Mouse (Mus musculus) gastrocnemius, postnatal 36 days (tissue): Measurements from ENCODE around the gene Erich3. TPM values are rescaled to one million over a fixed set of nuclear protein-coding genes. Genes with fewer than 3 reads are reported as not detected.

ENCODE experiments used
- DNase-seq, 2 experiments: peaks; one replicate each; pipeline ENCODE4 v3.0.0; 2022
- intact Hi-C: fragments of 180-260 bp; cut with DNase I; formaldehyde crosslinking; loops from one replicate; pipeline ENCODE4 v1.15.1; 2025
- total RNA-seq, 2 experiments: library from RNA; stranded (reverse); gene quantifications; 2 replicates each; pipeline ENCODE4 v1.2.3; 2021

Gene Erich3
- total RNA-seq, 2 experiments from 2014 or later, result not detected

DNA sequence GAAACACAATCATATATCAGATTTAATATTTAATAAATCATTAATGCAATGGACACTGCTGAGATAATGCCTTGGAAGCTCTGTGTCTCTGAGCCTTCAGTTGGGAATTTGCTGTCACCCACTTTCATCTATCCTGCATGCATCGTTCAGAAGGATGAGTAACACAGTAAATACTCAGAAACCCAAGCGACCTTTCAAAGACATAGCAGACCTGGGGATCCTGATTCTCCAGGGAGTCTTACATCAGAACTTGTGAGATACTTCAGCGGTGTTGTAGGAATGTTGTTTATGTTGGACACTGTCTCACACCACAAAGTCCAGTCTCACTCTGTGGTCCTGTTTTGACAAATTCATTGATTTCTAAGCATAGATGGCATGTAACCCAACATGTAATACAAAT, 97.4 kb downstream of the Erich3 start:
- no peak for DNase-seq
- intact Hi-C loops, result no loop called here

DNA sequence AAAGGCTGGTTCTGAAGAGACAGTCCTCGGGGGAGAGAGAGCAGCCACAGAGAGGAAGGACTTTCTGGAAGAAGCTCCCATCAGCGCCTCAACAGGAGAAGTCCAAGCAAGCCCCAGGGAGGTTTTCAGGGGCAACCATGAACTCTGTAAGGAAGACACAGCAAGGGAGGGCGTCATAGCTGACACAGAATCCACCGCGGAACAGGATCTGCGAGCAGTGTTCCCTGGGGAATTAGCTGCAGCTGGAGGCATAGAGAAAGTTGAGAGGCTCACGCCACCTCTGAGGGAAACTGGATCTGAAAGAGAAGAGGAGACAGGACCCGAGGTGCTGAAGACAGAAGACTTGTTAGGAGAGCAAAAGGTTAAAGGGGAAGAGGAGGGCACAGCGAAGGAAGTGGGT, 99.7 kb downstream of the Erich3 start:
- DNase-seq, result no peak
- intact Hi-C loops, result no loop called here

DNA sequence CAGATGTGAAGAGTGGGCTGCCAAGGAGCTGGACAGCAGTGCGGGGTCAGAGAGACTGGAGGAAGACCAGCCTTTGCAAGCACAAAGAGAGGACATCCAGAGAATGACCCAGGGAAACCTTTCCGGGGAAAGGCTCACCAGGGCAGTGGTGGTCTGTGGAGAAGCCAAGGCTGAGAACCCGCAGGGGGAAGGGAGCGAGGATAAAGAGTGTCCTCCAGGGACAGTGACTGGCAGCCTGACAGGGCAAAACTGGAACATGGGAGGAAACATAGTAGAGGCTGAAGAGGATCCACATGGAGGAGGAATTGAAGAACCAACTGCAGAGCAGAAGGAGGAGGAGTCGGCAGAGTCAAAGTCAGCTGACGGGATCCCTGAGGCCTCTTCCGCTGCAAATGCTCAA, 100.5 kb downstream of the Erich3 start:
- intact Hi-C loops, result no loop called here
- DNase-seq, result no peak

DNA sequence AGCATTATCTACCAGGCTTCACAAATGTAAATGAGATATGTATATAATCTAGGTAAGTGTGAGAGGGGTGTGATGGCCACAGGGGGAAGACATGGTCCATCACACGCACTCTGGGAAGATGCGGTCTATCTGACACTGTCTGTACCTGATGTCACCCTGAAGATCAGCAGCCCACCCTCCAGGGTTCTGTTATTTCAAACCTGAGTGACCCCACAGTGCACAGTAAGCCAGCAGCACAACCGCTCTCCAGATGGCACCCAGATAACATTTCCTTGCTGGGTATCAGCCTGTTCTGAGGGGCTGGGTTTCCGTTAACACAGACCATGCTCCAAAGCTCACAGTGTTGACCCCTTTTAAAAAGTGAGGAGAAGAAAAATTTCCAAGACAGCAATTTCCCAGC, 102.7 kb downstream of the Erich3 start:
- intact Hi-C loops, result no loop called here
- DNase-seq, result no peak

DNA sequence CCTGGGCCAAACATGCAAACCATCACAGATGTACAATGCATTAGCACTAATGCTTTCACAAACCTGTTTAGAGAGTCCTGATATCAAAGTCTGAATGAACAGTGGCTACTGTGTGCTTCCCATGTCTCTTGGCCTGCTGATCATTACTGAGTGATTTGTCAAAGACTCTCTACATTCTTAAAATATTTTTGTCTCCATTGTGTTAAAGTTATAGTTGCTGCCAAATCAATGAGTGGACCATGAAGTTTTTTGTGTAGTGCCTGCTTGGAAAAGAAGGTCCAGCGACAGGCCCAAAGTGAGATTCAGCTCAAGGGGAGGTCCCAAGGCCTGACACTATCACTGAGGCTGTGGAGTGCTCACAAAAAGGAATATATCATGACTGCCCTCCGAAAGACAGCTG, 108.0 kb downstream of the Erich3 start:
- DNase-seq, result no peak
- intact Hi-C loops, result no loop called here

DNA sequence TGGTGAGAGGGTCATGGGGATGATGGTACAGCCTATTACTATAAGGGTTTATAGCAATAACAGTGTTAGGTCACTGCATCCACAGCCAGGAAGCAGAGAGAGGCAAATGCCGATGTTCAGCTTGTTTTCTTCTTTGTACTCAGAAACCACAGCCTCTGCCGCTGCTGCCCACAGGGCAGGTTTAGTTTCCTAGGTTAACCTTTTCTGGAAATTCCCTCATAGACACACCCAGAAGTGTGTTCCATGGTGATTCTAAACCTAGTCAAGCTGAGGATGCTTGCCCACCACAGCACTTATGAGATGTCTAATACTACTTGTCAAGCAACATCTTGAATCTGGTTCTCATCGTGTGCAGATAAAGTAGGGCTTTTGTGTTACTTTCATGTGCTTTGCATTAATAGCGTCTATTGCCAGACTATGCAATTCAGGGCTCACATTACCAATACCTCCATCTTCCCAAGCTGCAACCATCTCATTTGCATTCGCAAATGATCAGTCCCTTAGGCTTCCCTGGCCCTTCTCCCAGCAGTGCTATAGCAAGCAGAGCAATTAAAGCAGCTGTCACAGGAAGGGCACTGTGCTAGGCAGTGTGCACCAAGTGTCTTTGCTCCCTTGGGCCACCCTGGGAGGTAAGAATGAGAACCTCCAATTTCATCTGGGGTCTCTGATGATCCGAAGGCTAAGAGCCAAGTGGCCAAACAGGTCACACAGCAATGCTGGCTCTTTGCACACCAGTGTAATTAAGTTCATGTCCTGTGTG, 115.4 kb downstream of the Erich3 start:
- no peak for DNase-seq
- intact Hi-C loops, result no loop called here

DNA sequence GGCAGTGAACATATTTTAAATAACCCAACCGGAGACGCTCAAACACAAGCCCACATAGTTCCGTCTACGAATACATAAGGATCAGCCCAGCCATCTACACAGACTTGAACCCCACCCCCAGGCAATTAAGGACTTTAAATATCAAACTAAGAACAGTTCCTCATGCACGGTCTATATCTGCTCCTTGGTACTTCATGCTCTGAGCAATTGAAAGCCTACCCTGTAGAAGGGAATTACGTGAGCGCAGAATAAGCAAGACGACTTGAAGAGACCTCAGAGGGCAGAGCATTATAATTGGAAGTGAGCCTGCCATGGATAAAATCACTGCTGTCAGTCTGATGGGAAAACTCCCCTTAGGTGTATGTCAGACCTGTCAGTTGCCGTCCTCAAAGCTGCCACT, 122.7 kb downstream of the Erich3 start:
- intact Hi-C loops, result no loop called here
- DNase-seq, result no peak

DNA sequence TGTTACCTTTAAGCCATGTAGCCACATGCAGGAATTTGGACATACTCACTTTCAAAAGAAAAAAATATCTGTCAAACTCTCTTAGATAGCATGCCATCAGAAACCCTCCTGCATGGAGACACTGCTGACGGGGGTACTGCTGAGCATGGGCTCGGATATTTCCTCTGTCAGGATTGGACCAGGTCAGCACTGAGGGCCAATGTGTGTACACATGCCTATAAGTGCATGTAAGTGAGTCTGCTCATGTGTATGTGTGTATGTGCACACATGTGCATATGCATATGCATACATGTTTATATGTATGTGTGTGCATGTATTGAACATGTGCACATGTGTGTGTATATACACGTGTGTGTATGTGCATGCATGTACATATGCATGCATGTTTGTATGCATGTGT, 124.0 kb downstream of the Erich3 start:
- no peak for DNase-seq
- intact Hi-C loops, result no loop called here

DNA sequence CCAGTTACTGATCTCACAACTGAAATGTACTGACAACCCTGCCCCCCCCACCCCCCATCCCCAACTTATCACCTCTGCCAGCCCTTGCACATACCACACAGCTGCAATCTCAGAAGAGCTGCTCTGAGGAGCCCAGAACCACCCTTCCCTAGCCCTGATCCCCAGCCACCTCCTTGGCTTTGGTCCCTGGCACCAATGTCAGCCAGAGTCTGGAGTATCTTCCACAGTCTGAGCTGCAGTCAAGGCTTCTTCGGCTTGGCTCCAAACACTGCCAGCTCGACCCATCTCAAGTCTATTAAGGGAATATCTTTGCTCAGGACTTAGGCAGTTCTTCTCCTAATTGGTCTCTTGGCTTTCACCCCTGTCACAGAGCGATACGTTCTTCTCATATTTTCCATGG, 129.9 kb downstream of the Erich3 start:
- no peak for DNase-seq
- intact Hi-C loops, result no loop called here

DNA sequence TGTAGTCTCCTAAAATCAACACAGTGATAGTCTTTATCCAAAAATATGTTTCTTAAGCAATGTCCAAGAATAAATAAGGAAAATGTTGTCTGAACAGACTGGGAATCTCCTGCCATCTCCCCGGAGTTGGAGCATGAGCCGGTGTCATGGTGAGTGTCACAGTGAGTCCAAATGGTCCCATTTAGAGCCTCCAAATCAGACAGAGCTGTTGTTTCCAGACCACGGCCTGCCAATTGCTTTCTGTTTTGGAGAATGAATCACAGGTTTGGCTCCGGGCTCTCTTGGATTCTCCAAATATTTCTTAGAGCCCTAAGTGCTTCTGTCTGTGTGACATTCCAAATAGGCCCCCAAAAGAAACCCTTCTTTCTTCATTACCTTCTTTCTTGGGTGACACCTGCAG, 135.1 kb downstream of the Erich3 start:
- DNase-seq, result no peak
- intact Hi-C loops, result no loop called here

DNA sequence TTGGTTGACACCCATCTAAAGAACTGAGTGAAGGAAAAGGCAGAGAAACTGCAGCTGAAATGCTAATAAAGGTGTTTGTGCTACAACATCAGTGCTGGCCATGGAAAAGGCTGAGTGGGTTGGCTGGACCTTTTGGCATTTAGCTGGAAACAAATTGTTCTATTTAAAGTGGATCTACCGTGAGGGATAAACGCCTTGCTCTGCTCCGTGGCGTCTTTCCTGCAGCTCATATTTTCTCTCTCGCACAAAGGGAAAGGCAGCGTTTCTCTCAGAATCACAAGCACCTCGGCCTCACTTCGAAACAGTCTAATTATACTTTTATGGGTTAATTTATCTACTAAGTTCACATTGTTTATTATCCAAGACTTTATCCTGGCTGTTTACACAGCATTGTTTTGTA, 136.8 kb downstream of the Erich3 start:
- intact Hi-C loops, result no loop called here

DNA sequence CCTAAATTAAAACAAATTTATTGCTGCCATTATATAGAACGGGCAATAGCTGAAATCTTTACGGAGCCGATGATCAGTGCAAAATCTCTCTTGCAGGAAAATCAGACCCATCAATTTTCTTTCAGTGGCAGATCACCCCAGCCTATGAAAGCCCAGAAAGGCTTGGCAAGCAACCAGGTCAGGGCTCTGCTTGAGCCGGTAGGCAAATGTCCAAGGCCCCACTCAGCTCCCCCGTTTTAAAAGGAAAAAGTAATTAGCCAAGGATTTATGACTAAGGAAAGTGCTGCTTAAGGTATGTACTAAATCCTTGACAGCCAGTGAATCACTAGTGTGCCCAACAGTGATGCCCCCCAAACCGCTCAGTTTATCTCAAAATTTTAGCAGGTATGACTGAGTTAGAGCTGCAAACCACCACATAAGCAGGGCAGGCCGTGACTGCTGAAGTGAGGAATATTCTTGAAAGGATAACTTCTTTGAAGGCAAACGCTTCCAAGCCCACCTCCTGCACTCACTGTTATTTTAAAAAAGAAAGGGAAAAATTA, 137.3 kb downstream of the Erich3 start:
- DNase-seq, result no peak
- intact Hi-C loops, result no loop called here

More for the DNA sequence above, 136.8 kb downstream of the Erich3 start:
- no peak for DNase-seq

DNA sequence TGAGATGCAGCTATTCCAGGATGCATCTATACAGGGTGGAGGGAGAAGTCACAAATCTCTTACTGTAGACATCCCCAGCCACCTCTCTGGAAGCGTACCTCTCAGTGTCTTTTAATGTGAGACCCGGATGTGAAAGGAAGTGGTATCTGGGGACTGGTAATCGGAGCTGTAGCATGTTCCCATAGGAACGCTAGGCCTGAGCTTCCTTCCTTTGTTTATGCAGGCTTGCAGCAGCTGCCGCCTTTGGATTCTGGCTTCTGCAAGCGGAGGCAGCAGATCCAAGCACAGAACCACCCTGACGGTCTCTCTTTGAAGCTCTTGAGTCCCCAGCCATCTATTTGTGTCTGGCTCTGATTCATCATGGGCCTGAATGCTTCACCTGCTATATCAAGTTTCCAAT, 143.0 kb downstream of the Erich3 start:
- intact Hi-C loops, result no loop called here
- no peak for DNase-seq

DNA sequence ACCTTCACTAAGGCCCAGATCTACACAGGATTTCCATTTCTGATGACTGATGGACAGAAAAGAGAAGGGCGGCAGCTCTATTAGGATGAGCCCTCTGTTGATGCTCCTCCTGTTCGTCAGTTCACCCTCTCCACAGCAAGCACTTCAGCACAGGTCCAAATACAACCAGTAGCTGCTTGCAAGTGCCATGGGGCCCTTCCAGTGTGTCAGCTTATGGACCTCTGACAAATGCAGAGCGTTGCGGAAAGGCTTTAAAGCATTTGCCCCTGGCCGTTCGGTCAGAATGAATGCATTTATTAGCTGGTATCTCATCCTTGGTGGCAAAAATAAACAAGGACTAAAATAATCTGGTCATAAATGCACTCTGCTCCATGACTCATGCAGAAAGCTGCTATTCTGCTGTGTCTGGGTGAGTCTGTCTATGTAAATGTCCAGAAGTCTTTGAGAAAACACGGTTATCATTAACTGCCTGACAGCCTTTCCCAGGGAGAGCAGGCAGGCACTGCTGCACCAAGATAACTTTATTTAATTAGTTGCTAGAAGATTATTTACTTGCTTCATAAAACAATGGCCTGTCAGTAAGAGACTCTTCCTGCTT, 146.7 kb downstream of the Erich3 start:
- intact Hi-C loops, result no loop called here
- no peak for DNase-seq

DNA sequence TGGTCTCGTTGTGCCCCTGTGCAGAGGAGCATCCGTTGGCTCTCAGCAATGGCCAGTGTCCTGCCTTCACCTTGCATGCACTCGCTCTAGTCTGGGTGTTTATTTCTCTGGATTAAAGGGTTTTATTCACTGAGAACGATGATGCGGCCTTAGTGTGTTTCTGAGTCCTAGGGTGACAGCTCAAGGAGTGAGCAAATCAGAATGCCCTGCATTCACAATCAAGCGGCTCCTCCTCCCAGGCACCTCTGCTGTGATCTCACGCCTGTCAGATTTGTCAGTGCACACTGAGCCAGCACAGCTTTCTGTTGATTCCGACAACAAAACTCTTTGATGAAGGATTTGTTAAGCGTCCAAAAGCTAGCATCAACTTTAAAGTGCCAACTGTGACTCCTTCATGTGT, 147.6 kb downstream of the Erich3 start:
- DNase-seq, result no peak

DNA sequence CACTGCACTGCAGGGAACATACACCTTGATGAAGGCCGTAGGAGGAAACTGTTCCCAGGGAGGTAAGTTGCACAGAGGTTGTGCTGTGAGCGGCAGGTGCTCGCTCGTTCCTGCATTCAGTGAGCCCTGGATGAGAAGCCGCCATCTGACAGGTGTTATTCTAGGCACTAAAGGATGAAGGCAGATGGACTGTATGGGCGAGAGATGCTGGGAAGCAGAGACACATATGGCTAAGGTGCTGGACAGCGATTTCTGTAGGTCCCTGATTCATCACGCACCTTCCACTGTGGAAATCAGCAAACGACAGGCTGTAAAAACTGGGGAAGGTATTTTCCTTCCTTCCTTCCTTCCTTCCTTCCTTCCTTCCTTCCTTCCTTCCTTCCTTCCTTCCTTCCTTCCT, 148.2 kb downstream of the Erich3 start:
- intact Hi-C loops, result no loop called here
- no peak for DNase-seq

More for the DNA sequence above, 147.6 kb downstream of the Erich3 start:
- intact Hi-C loops, result no loop called here

DNA sequence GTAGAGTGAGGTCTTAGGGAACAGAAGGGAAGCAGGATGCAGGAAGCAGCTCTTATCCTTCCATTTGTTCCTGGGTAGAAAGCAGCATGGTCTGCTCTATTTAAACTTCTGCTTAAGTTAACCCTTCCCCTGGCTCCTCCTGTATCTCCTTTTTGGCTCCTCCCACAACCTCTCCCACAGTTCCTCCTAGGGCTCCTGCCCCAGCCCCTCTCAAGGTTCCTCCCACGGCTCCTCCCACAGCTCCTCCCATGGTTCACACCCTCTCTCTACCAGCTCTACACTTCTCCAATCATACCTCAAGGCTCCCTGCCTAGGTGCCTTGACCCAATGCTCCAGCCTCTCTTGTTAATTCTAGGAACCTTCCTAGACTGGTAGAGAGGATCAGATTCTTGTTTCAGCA, 149.2 kb downstream of the Erich3 start:
- no peak for DNase-seq
- intact Hi-C loops, result no loop called here

DNA sequence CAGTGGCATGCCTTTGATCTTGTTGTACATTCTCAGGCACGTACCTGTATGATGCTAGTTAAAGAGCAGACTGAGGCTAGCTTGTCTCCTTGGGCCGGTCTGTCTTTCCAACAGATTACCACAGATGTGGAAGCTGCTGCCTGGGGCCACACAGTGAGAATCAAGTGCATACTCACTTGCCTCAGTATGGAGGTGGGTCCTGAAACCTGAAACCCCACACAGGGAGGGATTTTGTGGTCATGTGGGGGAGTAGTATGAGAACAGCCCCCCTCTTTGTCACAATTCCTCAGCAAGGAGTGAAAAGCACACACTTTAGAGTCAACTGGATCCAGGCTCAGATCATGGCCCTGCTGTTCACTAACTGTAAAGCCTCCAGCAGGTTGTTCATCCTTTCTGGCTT, 151.9 kb downstream of the Erich3 start:
- intact Hi-C loops, result no loop called here
- no peak for DNase-seq

DNA sequence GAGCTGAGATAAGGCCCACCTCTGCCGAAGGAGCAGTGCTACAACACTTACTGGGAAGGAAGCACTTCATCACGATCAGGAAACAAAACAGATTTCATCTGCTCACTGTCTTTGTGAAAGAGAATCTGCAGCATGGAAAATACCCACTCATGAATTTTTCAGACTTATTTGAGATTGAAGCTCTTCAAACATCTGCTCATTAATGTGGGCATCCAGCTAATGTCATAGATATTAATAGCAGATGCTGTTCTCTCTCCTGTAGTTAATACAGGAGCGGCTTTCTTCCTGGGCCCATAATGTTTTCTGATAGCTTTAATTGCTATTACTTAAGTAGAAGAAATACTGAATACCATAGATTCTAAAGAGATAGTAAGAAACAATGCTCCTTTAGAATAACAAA, 152.6 kb downstream of the Erich3 start:
- intact Hi-C loops, result no loop called here
- DNase-seq, result no peak

DNA sequence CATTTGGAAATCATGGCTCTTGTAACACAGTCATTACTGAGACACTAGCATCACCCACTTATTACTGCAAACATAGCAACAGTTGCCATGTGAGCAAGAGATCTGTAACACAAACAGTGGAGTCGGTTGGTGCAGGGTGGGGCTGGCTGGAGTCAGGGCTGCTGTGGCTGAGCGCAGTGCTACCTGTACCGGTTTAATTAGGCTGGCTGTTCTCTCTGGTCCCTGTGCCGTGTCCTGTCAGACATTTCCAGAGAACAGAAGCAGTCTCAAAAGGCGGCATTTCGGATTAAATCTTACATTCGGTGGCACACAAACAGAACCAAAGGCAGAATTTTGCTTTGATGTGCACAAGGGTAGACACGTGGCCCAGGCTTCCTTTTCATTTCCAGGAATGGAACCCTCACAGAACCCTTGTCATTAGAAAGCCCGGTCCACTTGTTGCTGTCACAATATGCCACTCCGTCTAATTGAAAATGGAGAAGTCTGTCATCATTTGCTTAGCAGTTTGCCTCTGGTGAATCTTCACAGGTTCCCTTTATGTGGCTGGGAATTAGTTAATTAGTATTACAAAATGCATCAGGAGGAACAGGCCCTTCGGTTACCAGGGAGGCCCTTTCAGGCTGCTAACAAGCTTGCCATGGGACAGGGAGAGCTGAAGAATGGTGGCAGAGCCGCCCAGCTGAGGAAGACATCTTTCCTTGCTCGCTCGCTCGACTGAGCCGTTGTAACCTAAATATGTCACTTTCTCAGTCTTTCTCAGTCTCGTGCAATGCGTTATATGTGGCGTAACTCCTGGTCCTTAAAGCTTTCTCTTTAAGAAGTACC, 153.4 kb downstream of the Erich3 start:
- no peak for DNase-seq

More for the DNA sequence above, 153.4 kb downstream of the Erich3 start:
- intact Hi-C loops, result no loop called here
